Mouse (Mus musculus): ENCODE data around the gene Vamp1.

Vamp1 gene

DNA sequence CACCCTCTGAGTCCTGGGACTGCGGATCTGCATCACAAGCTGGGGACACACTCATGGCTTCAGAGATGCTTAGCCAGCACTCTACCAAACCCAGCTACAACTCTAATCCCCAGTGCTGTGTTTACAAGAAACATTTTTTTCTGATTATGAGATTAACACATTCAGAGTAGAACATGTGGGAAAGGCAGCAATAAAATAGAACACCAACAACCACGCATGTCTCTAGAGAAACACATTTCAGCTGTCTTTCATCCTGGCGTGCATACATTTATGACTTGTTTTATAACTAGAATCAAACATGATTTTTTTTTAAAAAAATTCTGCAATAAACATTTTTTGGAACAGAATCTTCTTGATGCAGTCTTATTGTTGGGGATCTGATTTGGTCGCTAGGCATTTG, 71.6 kb downstream of the Vamp1 start:
- no peak for DNase-seq (ENCODE audit: low read depth, low spot score)

DNA sequence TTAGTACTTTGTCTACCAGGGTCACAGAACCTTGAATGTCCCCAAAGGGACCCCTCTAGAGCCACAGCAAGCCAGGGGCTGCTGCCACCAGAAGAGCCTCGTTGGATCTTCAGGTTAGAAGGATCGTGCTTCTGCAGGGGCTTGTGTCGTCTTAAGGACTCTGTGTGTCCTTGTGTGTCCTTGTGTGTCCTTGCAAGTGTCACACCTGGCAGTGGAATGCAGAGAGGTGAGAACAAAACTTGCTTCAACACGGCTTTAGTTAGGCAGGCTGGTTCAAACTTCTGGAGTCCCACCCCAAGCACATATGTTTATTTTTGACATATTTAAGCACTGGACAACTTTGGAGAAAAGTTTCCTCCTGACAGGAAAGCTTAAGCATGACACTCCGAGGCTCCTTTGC, 73.4 kb downstream of the Vamp1 start:
- no peak for DNase-seq (ENCODE audit: low read depth, low spot score)

- DNase-seq (ENCODE audit: low read depth, low spot score): peak; percentile 80
These were observed 76.0 kb downstream of the Vamp1 start for GRCm38 (mm10) chr6:125291329-125291728.

GRCm38 (mm10) chr6:125292256-125292655, 76.9 kb downstream of the Vamp1 start:
- DNase-seq (ENCODE audit: low read depth, low spot score): no peak

- DNase-seq (ENCODE audit: low read depth, low spot score): no peak
These were observed 78.7 kb downstream of the Vamp1 start for GRCm38 (mm10) chr6:125294049-125294448.

All from 3T3-L1 (cell line).